Mouse (Mus musculus) adrenal gland, postnatal 10 days (tissue): ENCODE results near the gene Tbx10. TPM values are rescaled to one million over a fixed set of nuclear protein-coding genes. Genes with fewer than 3 reads are reported as not detected.
"Not testable (repeated sequence)": the region's sequence is repeated elsewhere in the genome, so short reads cannot be mapped to it uniquely, and the experiment has no call there.

Experiments used
- DNase-seq: peaks from one replicate; pipeline ENCODE4 v3.0.0; 2021; ENCODE audit warnings: mixed read lengths
- long read RNA-seq, 2 experiments: library from polyadenylated mRNA; stranded (forward); transcript quantifications; one replicate each; pipeline ENCODE4 v2.0.0; 2021
- total RNA-seq, 2 experiments: library from RNA; stranded (reverse); gene quantifications; 2 replicates each; pipeline ENCODE4 v1.2.3; 2021

Gene Tbx10
- total RNA-seq = not detected
- long read RNA-seq, experiment 1 = 0 reads
- long read RNA-seq, experiment 2 = 0 reads

DNA sequence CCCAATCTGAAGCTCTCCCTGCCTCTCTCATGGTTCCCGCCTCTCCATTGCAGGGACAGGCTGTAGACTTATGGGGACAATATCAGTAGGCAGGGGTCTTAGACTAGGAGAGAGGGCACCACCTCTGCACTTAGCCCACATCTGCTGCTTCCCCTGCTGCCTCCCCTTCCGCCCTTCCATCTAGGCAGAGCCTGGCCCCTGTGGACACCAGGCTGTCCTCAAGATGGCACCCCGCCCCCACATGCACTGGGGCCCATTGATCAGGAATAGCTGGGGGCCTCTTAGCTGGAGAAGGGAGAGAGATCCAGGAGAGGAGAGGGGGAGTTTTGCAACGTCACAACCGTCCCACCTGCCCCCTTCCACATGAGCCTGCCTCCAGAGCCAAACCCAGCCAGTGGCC lies at the start of gene Tbx10:
TSS of gene Tbx10 (plus strand) at position 337 of the 400 bp plus-strand sequence.
- no peak for DNase-seq

DNA sequence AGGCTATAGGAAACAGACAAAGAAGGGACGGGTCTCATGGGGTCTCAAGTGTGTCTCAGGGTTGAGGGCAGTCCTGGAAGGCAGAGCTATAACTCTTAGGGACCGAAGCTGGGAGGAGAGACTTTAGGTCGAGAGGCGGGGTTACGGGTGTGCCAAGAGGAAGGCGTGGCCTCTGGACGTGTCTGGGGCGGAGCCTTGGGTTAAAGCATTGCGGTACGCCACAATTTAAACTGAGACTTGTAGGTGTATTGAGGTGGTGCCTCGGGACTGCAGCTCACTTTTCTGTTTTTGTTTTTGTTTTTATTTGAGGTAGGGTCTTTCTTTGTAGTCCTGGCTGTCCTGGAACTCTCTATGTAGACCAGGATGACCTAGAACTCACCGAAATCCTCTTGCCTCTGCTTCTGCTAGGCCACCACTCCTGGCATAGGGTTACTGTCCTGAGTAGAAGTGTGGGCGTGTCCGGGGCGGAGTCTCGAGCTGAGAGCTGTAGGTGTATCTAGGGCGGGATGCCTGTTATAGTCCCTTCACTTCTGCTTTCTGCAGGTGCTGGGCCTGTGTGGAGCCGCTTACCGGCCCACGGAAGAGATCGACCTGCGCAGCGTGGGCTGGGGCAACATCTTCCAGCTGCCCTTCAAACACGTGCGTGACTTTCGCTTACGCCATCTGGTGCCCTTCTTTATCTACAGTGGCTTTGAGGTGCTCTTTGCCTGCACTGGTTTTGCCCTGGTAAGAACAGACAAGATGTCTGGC lies 49.4 kb upstream of the Tbx10 start:
- no peak for DNase-seq

DNA sequence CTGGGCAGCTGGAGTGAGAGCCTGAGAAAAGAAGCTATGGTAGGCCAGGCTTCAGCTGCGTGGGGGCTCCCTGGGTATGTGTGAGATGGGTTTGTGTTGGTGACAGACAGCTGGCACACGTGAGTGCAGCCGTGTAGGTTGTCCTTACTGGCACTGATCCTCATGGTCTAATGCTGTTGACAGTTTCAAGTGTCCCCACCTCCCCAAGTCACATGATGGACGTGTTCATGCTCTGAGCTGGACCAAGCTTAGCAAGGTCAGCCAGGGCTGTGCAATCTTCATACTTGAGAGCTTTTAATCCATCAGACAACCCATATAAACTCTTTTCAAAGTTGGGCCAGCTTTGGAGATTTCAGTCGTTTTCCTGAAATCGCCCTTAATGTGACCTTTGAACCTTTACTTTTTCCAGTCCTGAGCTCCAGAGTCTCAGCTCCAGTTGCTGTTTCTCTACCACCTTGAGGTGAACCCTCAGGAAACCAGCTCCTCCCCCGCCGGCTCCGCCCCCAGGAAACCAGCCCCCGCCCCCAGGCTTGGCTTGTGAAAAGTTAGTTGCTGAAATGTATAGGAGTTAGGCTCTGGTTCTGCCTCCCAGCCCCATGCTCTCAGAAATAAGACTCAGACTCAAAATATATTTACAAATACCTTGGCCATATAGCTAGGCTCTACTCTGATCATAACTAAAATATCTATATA lies 46.5 kb upstream of the Tbx10 start:
- no peak for DNase-seq

DNA sequence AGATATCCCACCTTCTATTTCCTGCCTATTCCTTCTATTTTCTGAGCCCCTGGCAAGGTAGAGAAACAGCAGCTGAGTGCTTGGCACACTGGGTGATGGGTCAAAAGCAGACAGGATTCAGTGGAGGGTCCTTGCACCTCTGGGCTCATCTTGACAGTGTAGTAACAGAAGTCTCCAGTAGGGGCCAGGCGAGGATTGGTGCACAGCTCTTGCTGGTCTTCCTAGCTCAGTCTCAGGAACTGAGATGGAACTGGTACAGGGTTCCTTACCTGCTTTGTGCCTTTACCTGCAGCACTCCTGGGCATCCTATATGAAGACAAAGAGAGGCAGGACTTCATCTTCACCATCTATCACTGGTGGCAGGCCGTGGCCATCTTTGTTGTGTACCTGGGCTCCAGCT lies 45.8 kb upstream of the Tbx10 start:
- DNase-seq = peak; percentile 81

DNA sequence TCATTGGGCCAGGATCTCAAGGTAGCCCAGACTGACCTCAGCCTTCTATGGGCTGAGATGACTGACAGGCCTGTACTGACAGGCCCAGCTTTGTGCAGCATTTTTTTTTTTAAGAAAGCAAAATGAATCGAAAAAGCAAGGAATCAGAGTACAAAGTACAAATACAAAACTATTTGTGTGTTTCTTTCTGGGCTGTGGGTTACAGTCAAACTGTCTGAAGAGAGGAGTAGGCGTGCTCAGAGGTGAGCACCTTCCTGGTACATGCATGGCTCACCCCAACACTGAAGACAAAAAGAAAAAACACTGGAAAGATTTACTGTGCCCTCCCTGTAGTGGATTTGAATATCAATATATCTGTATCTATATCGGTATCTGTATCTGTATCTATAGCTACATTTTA lies 44.7 kb upstream of the Tbx10 start:
- no peak for DNase-seq

GRCm38 (mm10) chr19:3948546-3948945 lies 44.0 kb upstream of the Tbx10 start:
- DNase-seq = no peak

DNA sequence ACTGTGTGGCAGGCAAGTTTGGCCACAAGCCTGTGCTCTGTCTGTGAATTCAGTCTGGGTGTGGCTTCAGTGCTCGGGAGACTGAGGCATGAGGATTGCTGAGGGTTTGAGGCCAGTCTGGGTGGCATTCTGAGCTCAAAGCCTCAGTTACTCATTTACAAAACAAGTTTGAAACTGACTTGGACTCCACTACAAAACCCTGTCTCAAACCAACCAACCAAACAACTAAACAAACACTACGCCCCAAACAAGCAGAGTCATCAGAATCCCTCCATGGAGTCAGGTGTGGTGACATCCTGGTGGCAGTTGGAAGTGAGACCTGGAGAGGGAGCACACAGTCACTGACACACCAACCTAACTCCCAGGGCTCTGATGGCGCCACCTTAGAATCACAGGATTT lies 42.2 kb upstream of the Tbx10 start:
- DNase-seq = no peak

- DNase-seq = no peak
Measured at GRCm38 (mm10) chr19:3951461-3951860, 41.1 kb upstream of the Tbx10 start.

- DNase-seq = no peak
Measured at GRCm38 (mm10) chr19:3952099-3952498, 40.5 kb upstream of the Tbx10 start.

DNA sequence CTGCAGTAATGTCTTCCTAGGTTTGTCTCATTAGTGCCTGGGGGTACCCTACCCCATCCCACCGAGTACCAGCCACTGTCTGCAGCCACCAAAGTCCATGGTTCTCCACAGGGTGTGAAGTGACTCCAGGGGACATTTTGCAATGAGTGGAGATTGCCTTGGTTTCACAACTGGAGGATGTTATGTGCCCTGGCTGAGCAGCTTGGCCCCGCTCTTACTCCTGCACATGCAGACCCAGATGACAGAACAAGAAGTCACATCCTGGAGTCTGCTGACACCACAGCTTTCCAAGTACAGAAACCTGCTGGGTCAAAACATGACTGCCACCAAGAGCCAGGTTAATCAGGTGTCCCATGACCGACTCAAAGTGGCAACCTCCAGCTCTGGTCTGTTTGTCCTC lies 37.5 kb upstream of the Tbx10 start:
- no peak for DNase-seq

DNA sequence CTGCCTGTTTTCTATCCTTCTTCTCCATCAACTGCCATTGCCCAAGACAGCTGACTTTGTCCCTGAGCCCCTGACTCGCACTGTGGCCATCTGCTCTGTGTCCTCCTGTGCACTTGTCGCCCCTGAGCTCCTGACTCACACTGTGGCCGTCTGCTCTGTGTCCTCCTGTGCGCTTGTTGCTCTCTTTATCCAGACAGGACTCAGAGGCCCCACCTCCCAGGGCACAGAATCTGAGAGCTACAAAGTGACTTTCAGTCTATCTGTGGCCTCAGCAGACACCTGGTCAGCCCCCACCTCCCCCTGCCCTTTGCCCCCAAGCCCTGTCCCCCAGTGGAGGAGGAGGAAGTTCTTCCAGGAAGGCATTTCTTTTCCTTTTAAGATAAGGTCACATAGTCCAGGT lies 36.7 kb upstream of the Tbx10 start:
- no peak for DNase-seq

- DNase-seq = not testable (repeated sequence)
Measured at GRCm38 (mm10) chr19:3957296-3958036, 35.1 kb upstream of the Tbx10 start.

- DNase-seq = no peak
Measured at GRCm38 (mm10) chr19:3958470-3958869, 34.1 kb upstream of the Tbx10 start, which contains the start of gene Aldh3b3. Gene Aldh3b3, plus strand, starts transcription at chr19:3958645.

DNA sequence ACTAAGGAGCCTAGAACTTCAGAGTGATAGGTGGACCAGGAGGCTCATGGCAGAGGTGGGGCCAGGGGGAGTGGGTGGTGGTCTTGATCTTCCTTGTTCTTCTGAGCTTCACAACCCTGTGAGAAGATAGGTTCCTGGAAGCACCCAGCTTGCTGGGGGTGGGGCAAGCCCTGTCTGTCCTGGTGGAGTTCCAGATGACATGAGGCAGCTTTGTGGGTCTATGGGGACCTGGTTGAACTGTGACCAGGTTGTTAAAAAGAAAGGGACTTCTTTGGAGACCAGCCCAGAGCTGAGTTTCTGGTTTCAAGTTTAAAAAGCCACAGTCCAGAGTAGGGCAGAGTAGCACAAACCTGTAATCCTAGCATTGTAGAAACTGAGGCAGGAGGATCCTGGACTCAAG lies 33.5 kb upstream of the Tbx10 start:
- DNase-seq = peak; percentile 57

- DNase-seq = no peak
Measured at GRCm38 (mm10) chr19:3960211-3960610, 32.3 kb upstream of the Tbx10 start.

DNA sequence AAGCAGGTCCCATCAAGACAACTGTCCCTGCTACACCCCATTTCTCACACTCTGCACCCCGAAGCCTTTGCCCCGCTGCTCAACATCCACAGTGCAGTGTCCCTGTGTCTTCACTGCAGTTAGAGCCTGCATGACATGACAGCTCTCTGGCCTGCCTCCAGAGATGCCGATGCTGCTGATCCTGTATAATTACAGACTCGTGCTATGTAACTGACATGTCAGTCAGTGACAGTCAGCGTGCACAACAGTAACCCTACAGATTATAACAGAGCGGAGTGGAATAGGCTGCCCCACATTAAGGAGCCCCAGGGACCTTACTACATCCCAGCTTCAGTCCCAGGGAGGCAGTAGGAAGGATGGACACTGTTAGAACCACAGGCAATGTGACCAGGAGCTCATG lies 30.7 kb upstream of the Tbx10 start:
- DNase-seq = not testable (repeated sequence)

- DNase-seq = no peak
Measured at GRCm38 (mm10) chr19:3962469-3962868, 30.1 kb upstream of the Tbx10 start.

DNA sequence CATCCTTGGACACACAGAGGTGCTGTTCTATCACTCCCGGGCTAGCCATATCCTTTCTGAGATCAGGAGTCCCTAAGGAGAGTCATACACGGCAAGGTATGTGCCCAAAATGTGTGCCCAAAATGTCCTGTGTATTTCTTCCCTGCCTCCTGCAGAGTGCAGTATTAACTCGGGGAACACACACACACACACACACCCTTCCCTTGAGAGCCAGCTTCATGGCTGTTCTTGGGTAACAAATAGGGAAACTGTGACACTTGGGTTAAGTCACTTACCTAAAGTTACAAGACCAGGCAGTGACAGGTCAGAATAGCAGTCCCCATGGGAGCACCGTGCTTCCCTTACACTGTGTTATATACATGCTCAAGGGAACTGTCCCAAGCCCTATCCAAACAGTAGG lies 28.5 kb upstream of the Tbx10 start:
- DNase-seq = no peak

GRCm38 (mm10) chr19:3966330-3967075 lies 26.0 kb upstream of the Tbx10 start:
- DNase-seq = no peak

DNA sequence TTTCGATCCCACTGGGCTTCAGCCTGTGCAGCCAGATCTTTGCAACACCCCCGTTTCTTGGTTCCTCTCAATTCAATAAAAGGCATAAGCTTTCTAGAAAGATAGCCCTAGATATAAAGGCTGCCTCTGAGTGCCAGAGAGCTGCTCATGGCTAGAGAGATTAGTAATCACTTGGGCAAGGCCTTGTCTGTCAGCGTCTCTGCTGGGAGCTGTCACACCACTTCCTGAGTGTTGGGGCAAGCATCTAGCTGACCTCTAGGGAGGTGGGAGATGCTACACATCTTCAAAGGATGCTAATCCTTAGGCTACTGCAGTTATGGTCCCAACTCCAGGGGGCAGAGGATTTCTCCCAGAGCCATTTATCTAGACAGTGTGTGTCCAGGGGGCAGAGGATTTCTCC lies 25.3 kb upstream of the Tbx10 start:
- no peak for DNase-seq

GRCm38 (mm10) chr19:3972229-3972628 lies 20.3 kb upstream of the Tbx10 start, which contains the start of gene Aldh3b2:
Gene Aldh3b2, plus strand, starts transcription at chr19:3972328.
- DNase-seq = no peak

DNA sequence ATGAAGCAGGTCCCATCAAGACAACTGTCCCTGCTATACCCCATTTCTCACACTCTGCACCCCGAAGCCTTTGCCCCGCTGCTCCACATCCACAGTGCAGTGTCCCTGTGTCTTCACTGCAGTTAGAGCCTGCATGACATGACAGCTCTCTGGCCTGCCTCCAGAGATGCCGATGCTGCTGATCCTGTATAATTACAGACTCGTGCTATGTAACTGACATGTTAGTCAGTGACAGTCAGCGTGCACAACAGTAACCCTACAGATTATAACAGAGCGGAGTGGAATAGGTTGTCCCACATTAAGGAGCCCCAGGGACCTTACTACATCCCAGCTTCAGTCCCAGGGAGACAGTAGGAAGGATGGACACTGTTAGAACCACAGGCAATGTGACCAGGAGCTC lies 17.9 kb upstream of the Tbx10 start:
- not testable (repeated sequence) for DNase-seq
